Mouse (Mus musculus) heart, adult 2 months (tissue): ENCODE results near the gene S100a16.

Source experiments
- CTCF ChIP-seq: fragments of 200-600 bp; IDR thresholded peaks from 2 replicates; pipeline ENCODE4 v1.8.1; 2022; ENCODE audit warnings: antibody characterized with exemption, mild to moderate bottlenecking, moderate library complexity
- EP300 ChIP-seq: fragments of 200-500 bp; IDR thresholded peaks from 2 replicates; pipeline ENCODE4 v1.6.1; 2011; ENCODE audit warnings: low read depth, low read length, control low read depth; ENCODE audit not compliant: insufficient read depth
- POLR2A ChIP-seq: fragments of 200-500 bp; IDR thresholded peaks from 2 replicates; pipeline ENCODE4 v1.6.1; 2011; ENCODE audit warnings: mild to moderate bottlenecking, low read depth, low read length, control low read depth; ENCODE audit not compliant: insufficient read depth

- TF ChIP-seq CTCF: no peak
- no peak for TF ChIP-seq POLR2A
- no peak for TF ChIP-seq EP300
Measured at GRCm38 (mm10) chr3:90581141-90581540, 44.1 kb downstream of the S100a16 start.
